Comparison of ENCODE assay signal across 13 mouse cellular contexts in the genomic region with DNA sequence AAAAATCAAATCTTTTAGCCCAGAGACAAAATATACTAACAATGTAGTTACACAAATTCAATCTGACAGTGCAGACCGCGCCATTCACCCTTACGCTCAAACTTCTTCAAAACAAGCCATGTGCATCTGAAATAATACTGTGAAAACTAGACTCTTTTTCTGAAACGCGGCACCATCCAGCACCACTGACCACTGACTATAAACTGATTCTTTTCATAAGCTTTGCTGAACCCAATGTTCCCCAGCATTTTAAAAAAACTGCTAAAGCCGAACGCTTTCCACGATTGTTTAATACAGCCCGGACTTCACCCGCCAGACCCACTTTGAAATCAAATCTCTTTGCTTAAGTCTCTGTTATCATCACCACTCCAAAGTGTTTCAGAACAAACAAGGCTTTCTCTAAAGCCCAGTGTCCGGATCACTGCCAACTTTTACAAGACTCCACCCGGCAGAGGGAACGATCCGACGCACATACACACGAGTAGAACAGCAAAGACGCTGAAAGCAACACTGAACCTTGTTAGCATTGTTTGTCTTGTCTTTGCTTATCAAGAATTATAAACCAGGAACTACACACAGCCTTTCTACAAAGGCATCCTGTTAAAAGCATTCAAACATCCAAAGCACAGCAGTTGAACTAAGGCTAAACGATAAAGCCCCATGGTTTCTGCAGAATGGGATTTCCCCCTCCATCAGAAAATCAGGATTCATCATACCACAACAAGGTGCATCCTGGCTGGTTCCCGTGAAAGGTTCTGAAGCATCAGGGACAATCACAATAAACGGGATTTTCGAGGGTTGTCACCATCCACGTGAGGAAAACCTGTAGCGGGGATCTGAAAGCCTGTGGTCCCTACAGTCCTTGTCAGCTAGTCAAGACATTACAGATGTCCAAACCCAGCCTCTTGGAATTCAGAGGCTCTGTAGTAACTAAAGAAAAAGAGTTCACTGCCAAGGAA. TPM values are rescaled to one million over a fixed set of nuclear protein-coding genes. Genes with fewer than 3 reads are reported as not detected.
DNase-seq lines count a peak whose midpoint lies in the region; ATAC-seq lines count a peak whose summit lies in the region.
"Had no signal": no experiment of that assay in that cellular context is flagged by ENCODE, and none has a peak within 500 bp of the region (broad histone marks: within the 10 kb centered on the region; RNA-seq: fewer than 3 reads in every experiment).

No protein-coding gene starts in this region.

- WGBS in neural tube, embryonic 11.5 days, result 77% methylated on average over 23 of the region's 23 CpGs
- 46% methylated on average over 23 of the region's 23 CpGs for WGBS in heart, embryonic 15.5 days
- 50% methylated on average over 23 of the region's 23 CpGs for WGBS in stomach, embryonic 15.5 days

- no peaks in the 10 kb centered on the region for H3K9me3 ChIP-seq in neural tube, embryonic 11.5 days (ENCODE audit: control insufficient read depth, low read length)
- no peaks in the 10 kb centered on the region for H3K9me3 ChIP-seq in heart, embryonic 15.5 days (replicated peaks)
- H3K9me3 ChIP-seq in stomach, embryonic 15.5 days, result no peaks in the 10 kb centered on the region

- DNase-seq in neural tube, embryonic 11.5 days (ENCODE audit: low spot score), result no peak
- DNase-seq in neural tube, embryonic 10.5 days (ENCODE audit: extremely low spot score, low spot score), result no peak
- DNase-seq in lung, postnatal 10 days, result peak; percentile 64
- no peak for DNase-seq in left cerebral cortex, postnatal 10 days (ENCODE audit: extremely low spot score in 1 of 2, low spot score in 2 of 2)
- DNase-seq in layer of hippocampus, adult 9-11 months, result no peak
- DNase-seq in kidney, postnatal 4 days, result no peak
- DNase-seq: cerebellum, postnatal 25 days; gastrocnemius, postnatal 10 days; kidney, postnatal 10 days had no signal

- H3K36me3 ChIP-seq in neural tube, embryonic 11.5 days (ENCODE audit: control insufficient read depth, insufficient read depth, low read length), result no peaks in the 10 kb centered on the region
- H3K36me3 ChIP-seq in heart, embryonic 15.5 days, result no peaks in the 10 kb centered on the region
- H3K36me3 ChIP-seq in stomach, embryonic 15.5 days, result no peaks in the 10 kb centered on the region

- no peaks in the 10 kb centered on the region for H3K27me3 ChIP-seq in neural tube, embryonic 11.5 days (ENCODE audit: control insufficient read depth, insufficient read depth, low read length)
- no peaks in the 10 kb centered on the region for H3K27me3 ChIP-seq in heart, embryonic 15.5 days
- no peaks in the 10 kb centered on the region for H3K27me3 ChIP-seq in stomach, embryonic 15.5 days (replicated peaks)

- ATAC-seq in neural tube, embryonic 11.5 days (ENCODE audit: insufficient read depth, low FRiP score, low TSS enrichment), result 0 out of 2 replicates have a peak, but pooled peaks have one; percentile 11
- no peak for ATAC-seq in heart, embryonic 15.5 days (replicated peaks; ENCODE audit: insufficient number of reproducible peaks, insufficient read depth, low FRiP score, low read depth)
- ATAC-seq in stomach, embryonic 15.5 days (ENCODE audit: insufficient read depth, low FRiP score, low read depth), result no peak

- H3K27ac ChIP-seq in neural tube, embryonic 11.5 days (ENCODE audit: low read depth, low read length), result no peak overlapping the region
- no peak overlapping the region for H3K27ac ChIP-seq in heart, embryonic 15.5 days
- peak overlapping the region; percentile 28; the same call in 1 of the 2 replicates for H3K27ac ChIP-seq in stomach, embryonic 15.5 days

- intact Hi-C loops in left cerebral cortex, postnatal 10 days (cut with DNase I), result no loop called here

- H3K4me1 ChIP-seq in neural tube, embryonic 11.5 days (ENCODE audit: control insufficient read depth, insufficient read depth, low read length), result peaks cover 6% of the 10 kb centered on the region; the same call in 1 of the 2 replicates
- H3K4me1 ChIP-seq in heart, embryonic 15.5 days (replicated peaks), result peaks cover 18% of the 10 kb centered on the region
- H3K4me1 ChIP-seq in stomach, embryonic 15.5 days, result no peaks in the 10 kb centered on the region

- no peak overlapping the region for H3K9ac ChIP-seq in neural tube, embryonic 11.5 days (ENCODE audit: low read length)
- no peak overlapping the region for H3K9ac ChIP-seq in heart, embryonic 15.5 days
- no peak overlapping the region for H3K9ac ChIP-seq in stomach, embryonic 15.5 days

- H3K4me2 ChIP-seq in neural tube, embryonic 11.5 days (ENCODE audit: low read depth), result peak overlapping the region; percentile 7
- H3K4me2 ChIP-seq in heart, embryonic 15.5 days, result peak overlapping the region; percentile 19; the same call in 1 of the 2 replicates
- H3K4me2 ChIP-seq in stomach, embryonic 15.5 days, result no peak overlapping the region
- H3K4me2 ChIP-seq: liver, embryonic 11.5 days had no signal

- H3K4me3 ChIP-seq in neural tube, embryonic 11.5 days (ENCODE audit: low read depth, low read length), result no peak overlapping the region
- H3K4me3 ChIP-seq in heart, embryonic 15.5 days, result peak overlapping the region; percentile 9; the same call in 1 of the 2 replicates
- H3K4me3 ChIP-seq in stomach, embryonic 15.5 days (replicated peaks), result no peak overlapping the region
- H3K4me3 ChIP-seq: myocyte had no signal

RNA-seq across cellular contexts. Expression of gene Tmem30a, which starts 36.8 kb away (rescaled TPM):
- polyA plus RNA-seq in neural tube, embryonic 11.5 days (2014; fragmentation: Nextera tagmentation; extraction: Ambion mirVana), result 85.5 and 100.0 TPM in 2 replicates
- 77.7 and 78.4 TPM in 2 replicates for polyA plus RNA-seq in heart, embryonic 15.5 days (2015; fragmentation: Nextera tagmentation; extraction: Ambion mirVana)
- 74.1 and 74.7 TPM in 2 replicates for polyA plus RNA-seq in stomach, embryonic 15.5 days (2015; fragmentation: Nextera tagmentation; extraction: Ambion mirVana)
- 100 to 1,000 TPM; 191 to 194 TPM for total RNA-seq in left cerebral cortex, postnatal 10 days (2021)
